Mouse (Mus musculus) bone marrow macrophage, adult 2 months (primary cell): ENCODE measurements around the gene Clca1. TPM values are rescaled to one million over a fixed set of nuclear protein-coding genes. Genes with fewer than 3 reads are reported as not detected.
"Not testable (repeated sequence)": the region's sequence is repeated elsewhere in the genome, so short reads cannot be mapped to it uniquely, and the experiment has no call there.

Experiments
- H3K27ac ChIP-seq: 2 replicates; pipeline ENCODE4 v1.5.1; 2012; ENCODE audit warnings: low read depth, low read length; ENCODE audit not compliant: insufficient read depth
- H3K4me1 ChIP-seq: 2 replicates; pipeline ENCODE4 v1.6.1; 2012; ENCODE audit warnings: low read length; ENCODE audit not compliant: control insufficient read depth, insufficient read depth
- H3K4me3 ChIP-seq: 2 replicates; pipeline ENCODE4 v1.5.1; 2012; ENCODE audit warnings: mild to moderate bottlenecking, low read length, moderate library complexity; ENCODE audit not compliant: insufficient read depth
- CTCF ChIP-seq: IDR thresholded peaks from 2 replicates; pipeline ENCODE4 v1.5.1; 2012; ENCODE audit warnings: low read depth, mild to moderate bottlenecking, low read length, moderate library complexity
- POLR2A ChIP-seq: IDR thresholded peaks from 2 replicates; pipeline ENCODE4 v1.6.1; 2012; ENCODE audit warnings: mild to moderate bottlenecking, low read depth, low read length, borderline replicate concordance
- polyA plus RNA-seq: library from polyadenylated mRNA; stranded (reverse); fragments of >200 nt; gene quantifications from 2 replicates; pipeline ENCODE4 v1.2.4, GENCODE M21; 2012; ENCODE audit not compliant: missing spikeins, insufficient read depth, insufficient read length

Clca1 gene
- polyA plus RNA-seq, result not detected in 2 replicates

DNA sequence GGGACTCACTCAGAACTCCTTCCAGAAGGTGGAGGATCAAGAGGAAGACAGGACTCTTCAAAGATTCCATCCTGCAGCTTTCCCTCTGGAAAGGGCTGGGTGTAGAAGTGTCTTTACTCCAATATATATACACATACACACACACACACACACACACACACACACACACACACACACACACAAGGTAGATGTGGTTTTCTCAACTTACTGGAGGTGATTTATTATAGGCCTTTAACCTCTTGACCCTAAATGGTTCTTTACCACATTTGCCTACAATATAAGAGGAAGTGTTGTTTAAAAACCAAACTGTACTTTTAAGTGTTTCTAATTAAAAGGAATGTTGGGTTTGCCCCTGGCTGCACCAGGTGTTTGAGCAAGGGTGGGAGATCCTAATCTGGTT lies at the start of gene Clca1:
Gene Clca1 (minus strand): TSS at position 101 of the 400 bp plus-strand sequence.
- H3K4me3 ChIP-seq, result no peak within 1 kb of the TSS
- 0 out of 2 replicates have a peak, but pooled peaks cover 3% of the 10 kb centered on the region for H3K4me1 ChIP-seq
- no peak within 1 kb of the TSS for H3K27ac ChIP-seq
- no peak for TF ChIP-seq CTCF
- TF ChIP-seq POLR2A, result no peak

DNA sequence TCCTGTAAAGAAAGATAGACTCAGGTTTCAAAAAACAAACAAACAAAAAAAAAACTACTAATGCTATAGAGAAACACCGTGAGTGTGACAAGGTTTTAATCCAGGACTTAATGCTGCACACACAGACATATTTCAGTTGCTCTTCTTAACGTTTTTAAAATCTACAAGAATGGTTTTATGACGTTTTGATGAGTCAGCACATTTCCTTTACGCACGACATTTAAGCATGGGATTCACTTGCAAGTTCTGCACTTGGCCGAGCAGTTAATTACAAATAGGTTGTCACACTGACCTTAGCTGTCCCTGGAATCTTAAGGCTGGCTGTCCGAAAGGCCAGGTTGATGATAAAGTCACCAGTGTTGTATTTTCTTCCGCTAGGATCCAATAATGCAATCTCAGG lies 48.3 kb upstream of the Clca1 start:
- Histone ChIP-seq H3K4me3 (no peak overlapping the region), H3K27ac (no peak overlapping the region), H3K4me1 (no peaks in the 10 kb centered on the region)
- no peak for TF ChIP-seq CTCF
- no peak for TF ChIP-seq POLR2A

DNA sequence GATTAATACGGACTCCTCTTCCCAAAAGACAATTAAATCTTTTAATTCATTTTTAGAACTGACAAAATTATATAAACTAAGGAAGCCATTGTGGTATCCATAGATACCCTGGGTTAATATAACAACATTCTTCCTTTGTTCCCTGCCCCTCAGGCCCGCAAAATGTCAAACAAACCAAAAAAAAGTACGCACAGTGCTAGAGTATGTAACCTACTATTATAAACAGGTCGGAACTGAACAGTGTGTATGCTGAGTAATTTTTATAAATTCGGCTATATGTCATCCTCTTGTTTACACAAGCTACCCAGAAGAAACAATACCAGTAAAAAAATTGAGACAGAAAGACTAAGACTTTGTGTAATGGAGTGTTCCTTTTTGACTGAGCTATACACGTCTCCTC lies 45.8 kb upstream of the Clca1 start:
- TF ChIP-seq CTCF (no peak), POLR2A (no peak)

DNA sequence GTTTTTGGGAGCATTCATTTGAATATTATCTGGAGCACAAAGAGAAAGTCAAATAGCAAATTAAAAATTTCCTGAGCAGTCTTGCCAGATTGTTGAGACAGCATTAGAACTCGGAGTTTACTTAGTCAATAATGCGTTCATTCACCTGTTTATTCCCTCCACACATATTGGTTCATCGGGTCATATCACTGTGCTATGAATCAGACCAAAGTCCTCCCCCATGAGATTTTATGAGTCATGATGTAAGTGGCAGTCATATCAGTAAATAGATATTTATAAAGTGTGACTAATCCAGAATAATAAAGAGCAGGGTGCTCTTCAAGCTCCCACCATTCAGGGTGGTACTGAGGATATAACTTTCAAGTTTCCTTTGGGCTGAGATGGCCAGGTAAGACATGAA lies 39.8 kb upstream of the Clca1 start:
- Histone ChIP-seq H3K27ac (no peak overlapping the region), H3K4me3 (no peak overlapping the region), H3K4me1 (peaks cover 11% of the 10 kb centered on the region)
- TF ChIP-seq CTCF (no peak), POLR2A (no peak)

More for the DNA sequence above, 45.8 kb upstream of the Clca1 start:
- Histone ChIP-seq H3K4me3 (no peak overlapping the region), H3K4me1 (peaks cover 7% of the 10 kb centered on the region), H3K27ac (no peak overlapping the region)

DNA sequence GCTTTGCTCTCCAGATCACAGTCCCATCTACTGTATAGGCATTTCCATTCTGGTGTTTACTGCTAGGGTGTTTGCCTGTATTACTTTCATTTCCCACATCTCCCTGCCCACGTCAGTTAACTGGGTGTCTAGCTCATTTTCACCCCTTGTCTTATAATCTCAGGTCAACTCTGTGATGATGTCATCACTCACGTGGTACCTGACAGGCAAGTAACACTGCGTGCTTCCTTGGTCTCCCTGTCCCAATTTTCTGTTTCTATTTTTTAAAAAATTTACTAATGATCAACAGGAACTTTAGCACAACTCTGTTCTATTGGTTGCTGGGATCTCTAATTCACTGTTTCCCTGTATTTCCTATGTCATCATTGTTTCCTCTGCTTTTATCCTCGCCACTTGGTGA lies 36.4 kb upstream of the Clca1 start:
- Histone ChIP-seq H3K4me1 (peaks cover 4% of the 10 kb centered on the region), H3K27ac (no peak overlapping the region), H3K4me3 (no peak overlapping the region)
- TF ChIP-seq POLR2A (no peak), CTCF (no peak)

DNA sequence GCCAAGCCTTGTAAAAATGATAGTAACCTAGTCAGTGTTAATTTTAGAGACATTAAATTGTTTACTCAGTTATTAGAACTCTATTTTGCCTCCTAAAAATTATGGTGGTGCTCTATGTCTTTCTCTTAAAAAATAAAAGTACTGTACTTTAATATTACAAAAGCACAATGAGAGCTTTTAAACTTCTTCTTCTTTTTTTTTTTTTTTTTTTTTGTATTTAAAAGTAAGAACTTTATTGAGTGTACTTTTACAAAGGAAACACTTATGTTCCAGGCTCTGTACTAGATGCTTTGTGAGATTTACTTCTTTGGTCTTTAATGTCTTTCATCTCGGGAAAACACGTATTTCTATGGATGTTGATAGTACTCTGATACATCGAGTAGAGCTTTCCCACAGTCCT lies 22.6 kb upstream of the Clca1 start:
- not testable (repeated sequence) for H3K27ac ChIP-seq, H3K4me1 ChIP-seq, H3K4me3 ChIP-seq

DNA sequence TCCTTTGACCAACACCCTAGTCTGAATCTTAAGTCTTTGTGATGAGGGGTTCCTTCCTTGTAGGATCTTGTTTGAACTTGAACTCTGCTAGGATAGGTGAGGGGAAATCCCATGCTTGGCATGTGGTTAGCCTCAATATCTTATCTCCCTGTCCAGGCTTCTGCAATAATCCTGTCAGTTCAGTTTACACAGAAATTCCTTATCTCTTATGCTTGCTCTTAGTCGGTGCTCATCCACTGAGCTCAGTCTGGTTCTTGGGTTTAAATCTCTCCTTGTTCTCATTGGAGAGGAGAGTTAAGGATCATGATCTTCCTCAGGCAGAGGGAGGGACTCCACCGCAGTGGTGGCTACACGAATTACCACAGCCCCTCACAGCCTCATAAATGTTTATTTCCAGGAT lies 17.2 kb upstream of the Clca1 start:
- TF ChIP-seq POLR2A (no peak), CTCF (no peak)
- no peak overlapping the region for H3K4me3 ChIP-seq
- no peak overlapping the region for H3K27ac ChIP-seq
- no peaks in the 10 kb centered on the region for H3K4me1 ChIP-seq

DNA sequence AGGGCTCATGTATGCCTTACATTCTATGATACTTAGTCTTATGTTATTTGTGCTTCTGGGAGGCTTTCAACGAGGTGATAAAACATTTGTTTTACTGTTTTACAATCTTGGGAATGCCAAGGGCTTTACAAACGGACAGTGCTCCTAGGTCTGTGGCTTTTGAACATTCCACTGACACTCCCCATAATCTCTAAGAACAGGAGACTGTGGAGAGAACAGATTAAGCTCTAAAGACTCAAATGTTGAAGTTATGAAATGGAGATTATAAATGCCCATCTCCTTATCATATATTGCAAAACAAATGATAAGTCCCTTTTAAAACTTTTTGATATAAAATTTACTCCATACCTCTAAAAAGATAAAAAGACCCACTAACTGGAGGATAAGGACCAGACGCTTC lies 6.2 kb upstream of the Clca1 start:
- Histone ChIP-seq H3K4me1 (no peaks in the 10 kb centered on the region), H3K27ac (no peak overlapping the region), H3K4me3 (no peak overlapping the region)
- TF ChIP-seq POLR2A, result no peak
- no peak for TF ChIP-seq CTCF

DNA sequence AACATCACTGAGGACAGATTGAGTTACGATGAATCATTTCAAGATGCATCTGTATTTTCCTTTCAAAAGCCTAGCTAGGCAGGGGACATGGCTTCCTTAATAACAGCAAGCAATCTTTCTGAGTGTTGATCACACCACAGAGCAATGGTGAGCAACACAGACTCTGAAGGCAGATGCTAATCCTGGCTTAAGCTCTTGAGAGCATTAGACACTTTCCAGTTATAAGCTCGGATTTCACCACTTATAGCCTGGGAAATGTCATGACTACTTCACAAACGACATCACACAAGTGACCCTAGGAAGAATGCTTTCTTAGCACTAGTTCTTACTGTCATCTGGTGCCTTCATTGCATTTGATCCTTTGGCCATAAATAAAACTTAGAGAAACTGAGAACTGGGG lies 4.5 kb downstream of the Clca1 start:
- no peak overlapping the region for H3K4me3 ChIP-seq
- TF ChIP-seq POLR2A (no peak), CTCF (no peak)
- no peak overlapping the region for H3K27ac ChIP-seq
- H3K4me1 ChIP-seq, result 0 out of 2 replicates have a peak, but pooled peaks cover 5% of the 10 kb centered on the region

DNA sequence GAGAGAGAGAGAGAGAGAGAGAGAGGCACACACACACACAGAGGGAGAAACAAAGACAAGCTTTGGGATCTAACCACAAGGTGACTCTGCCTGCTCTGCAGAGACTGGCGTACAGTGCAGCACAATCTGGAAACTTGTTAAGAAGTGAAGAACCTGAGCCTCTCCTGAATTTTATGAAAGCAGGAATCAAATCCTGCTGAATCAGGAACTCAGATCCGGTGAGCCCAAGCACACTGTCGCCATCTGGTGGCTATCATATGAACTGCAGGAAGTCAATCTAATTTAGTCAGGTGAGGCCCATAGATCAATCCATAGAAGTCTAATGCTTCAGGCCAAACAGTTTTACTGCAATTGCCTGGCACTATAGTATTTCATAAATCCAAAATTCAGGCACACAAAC lies 5.8 kb downstream of the Clca1 start:
- H3K4me1 ChIP-seq, result 0 out of 2 replicates have a peak, but pooled peaks cover 5% of the 10 kb centered on the region
- no peak overlapping the region for H3K27ac ChIP-seq
- TF ChIP-seq POLR2A (no peak), CTCF (peak; percentile 45; the same call in 1 of the 2 replicates)
- H3K4me3 ChIP-seq, result no peak overlapping the region

DNA sequence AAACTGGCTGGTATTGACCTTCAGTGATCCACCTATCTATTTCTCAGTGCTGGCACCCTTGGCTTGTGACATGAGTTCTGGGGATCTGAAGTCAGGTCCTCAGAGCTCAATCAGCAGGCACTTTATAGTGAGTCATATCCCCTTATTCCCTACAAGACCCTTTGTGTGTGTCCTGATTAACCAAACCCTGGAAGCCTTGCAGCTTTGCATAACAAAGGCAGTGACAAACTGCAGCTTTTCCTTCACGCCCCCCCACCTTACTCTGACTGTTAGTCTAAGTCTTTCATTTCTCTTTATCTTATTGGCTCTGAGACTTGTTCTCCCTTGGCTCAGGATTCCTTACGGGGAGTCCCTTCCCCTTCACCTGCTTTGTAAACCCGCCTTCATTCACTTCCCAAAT lies 14.8 kb downstream of the Clca1 start:
- Histone ChIP-seq H3K4me3 (no peak overlapping the region), H3K4me1 (no peaks in the 10 kb centered on the region), H3K27ac (no peak overlapping the region)
- no peak for TF ChIP-seq POLR2A
- no peak for TF ChIP-seq CTCF

DNA sequence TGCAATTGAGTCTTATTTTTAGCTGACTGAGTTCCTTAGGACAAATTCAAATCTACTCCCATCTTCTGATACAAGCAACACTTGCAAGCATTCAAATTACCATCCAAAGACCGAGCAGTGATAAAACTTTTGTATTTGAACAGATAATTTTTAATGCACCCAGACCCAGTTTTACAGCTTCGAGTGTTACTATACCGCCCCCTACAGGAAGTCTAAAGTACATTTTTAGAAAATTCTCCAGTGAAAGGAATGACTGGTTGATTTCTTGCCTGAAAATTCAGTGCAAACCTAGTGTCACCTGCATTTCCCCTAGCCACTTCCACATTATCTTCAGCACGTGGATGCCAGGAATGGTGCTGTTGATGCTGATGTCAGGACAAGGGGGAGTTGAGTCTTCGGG lies 28.2 kb downstream of the Clca1 start:
- Histone ChIP-seq H3K4me1 (no peaks in the 10 kb centered on the region), H3K4me3 (no peak overlapping the region), H3K27ac (no peak overlapping the region)
- no peak for TF ChIP-seq CTCF
- no peak for TF ChIP-seq POLR2A
